Mouse (Mus musculus) embryo, embryonic 10 days (tissue): ENCODE data around the gene Tead1.

Experiments
- DNase-seq: peaks from one replicate; pipeline ENCODE4 v3.0.0-alpha.2; 2015; ENCODE audit warnings: low spot score

Tead1 gene

DNA sequence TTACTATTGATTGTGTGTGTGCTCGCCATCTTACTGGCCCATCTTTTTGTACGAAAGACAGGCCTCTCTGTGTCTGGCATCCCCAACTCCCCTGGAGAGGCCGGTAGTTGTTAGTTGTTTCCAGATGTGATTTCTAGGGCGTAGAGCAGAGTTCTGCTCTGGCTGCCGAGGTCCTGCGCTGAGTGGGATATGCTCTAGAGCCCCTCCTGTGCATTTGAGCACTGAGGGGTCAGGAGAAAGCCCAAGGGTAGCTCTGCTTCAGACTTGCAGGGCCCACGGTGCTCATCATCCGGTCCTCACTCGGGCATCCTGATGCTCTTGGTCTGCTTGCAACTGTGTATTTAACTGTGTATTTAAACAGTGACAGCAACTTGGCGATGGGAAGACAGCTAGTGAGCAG, 7.5 kb downstream of the Tead1 start:
- DNase-seq: peak; percentile 59

DNA sequence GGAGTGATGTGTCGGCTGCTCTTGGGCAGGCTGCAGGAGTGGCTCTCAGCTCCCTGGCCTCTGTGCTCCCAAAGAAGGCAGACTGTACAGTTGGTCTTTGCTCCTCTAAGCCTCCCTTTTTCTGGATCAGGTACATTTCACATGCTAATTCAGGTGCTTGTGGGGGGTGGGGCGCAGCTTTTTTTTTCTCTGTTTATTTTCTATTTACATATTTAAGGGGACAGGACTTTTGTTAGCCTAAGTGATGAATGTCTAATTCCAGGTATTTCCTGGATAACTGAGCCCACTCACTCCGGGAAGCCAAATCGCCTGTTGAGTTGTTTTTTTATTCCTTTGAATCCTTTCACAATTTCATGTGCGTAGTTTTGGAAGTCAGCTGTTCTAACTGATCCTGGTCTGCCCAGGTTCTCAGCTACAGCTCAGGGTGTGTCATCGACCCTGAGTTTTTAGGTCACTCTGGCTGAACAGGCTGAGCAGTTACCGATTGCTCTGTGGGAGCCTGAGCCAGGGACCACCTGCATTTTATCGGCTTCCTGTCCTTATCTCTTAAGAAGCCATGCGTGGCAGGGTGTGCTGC, 9.4 kb downstream of the Tead1 start:
- DNase-seq: no peak

DNA sequence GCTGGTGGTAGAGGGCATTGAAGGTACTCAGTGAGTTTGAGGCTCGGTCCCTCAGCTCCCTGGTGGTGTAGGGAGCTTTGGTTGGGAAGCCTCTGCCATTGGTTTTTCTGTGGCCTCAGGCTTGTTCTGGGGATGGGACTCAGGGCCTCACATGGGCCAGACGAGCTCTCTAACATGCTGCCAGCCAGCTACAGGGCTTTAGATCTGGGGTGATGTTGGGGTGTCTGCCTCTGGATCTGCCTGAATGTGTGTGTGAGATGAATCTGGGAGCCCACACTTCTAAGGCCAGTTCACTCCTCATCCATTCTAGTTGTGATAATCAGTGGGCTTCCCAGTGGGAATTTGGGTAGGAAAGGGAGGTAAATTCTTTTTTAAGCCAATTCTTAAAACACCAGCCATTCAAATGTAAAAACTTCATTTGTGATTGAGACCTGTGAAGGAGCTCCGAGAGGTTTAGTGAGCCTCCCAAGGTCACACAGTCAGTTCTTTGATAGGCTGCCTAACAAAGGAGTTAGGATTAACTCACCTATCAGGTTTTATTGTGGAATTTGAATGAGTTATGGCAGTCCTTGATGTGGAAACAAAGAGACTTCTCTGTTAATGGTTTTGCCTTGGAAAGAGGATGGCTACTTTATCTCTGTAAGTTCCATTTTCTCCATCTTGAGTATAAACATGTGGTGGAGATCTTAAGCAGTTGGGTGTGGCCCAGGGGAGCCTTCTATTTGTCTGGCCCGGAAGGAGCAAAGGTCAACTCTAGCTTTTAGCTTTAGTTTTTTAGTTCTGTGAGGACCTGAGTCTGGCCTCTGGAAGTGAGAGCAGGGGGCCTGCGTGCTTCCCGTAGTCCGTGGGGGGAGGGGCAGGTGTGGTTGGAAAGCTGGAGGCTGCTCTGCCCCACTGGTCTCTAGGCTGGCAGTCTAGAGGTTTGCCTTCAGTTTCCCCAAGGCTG, 12.0 kb downstream of the Tead1 start:
- peak; percentile 70 for DNase-seq

DNA sequence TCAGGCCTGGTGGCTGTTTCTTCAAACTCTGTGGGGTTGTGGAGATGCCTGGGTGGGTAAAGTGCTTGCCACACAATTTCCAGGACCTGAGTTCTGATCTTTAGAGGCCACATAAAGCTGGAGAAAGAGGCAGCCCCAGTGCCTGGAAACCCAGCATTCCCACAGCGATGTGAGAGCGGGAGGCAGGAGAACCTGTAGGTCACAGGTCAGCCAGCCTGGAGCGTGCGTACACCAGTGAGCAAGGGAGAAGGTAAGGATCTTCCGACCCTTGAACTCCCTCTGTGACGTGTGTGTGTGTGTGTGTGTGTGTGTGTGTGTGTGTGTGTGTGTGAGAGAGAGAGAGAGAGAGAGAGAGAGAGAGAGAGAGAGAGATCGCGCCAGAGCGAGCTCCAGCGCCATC, 14.4 kb downstream of the Tead1 start:
- peak; percentile 46 for DNase-seq

DNA sequence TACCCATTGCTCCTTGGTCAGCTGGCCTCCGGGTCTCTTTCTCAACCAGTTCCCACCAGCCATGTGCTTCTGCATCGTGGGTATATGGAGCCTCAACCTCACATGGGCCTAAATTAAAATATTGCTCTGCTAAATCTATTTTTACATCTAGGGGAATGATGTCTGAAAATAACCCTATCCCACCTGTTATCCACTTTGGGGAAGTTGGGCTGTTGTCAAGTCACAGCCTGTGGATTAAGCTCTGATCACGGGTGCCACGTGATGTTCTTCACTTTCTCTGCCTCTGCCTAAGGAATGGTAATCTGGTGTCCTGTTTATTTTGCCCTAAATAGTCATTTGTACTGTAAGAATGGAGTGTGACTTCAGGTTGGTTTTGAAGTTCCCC, 17.7 kb downstream of the Tead1 start:
- no peak for DNase-seq

DNA sequence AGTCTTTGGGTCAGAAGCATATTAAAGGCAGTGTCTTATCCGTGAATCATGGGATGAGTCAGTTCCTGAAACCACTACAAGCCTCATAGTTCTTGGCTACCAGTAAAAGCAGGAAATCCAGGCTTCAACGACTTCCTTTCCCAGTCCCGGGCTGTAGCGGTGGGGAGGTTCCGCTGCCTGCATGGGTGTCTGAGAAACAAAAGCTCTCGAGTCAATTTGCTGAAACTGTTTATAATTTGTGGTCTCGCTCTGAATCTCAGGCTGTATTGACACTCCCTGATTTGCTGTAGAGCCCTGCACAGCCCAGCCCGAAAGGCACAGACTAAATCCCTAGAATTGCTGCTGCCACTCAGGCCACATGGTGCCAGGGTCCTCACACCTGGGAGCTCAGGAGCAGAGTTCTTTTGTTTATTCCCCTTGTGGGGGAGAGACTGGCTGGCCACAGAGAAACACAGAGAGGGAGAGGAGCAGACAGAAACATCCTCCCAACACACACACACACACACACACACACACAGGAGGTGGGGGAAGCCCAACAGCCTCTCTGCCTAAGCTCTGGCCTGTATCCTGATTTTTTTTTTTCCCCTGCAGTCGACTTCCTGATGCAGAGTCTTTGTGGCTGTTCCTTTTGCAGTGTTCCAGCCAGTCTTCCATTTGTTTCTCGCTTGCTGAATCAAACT, 18.2 kb downstream of the Tead1 start:
- peak; percentile 49 for DNase-seq

DNA sequence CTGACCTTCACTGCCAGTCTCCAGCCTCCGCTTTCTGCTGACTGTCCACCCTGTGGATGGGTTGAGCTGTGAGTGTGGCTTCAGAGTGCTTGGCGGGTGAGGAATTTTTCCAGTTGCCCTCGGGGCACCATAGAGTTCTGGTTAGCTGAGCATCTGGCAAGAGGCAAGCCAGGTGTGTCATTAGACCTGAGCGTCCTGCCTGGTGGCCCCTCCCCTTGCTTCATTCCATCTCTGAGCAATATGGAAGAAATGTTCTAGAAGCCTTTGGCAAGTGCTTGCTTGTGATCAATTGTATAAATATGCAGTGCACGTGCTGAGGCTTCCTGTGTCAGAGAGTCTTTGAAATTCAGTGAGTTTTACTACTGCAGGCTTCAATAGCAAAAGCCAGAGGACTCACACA, 21.0 kb downstream of the Tead1 start:
- DNase-seq: no peak

DNA sequence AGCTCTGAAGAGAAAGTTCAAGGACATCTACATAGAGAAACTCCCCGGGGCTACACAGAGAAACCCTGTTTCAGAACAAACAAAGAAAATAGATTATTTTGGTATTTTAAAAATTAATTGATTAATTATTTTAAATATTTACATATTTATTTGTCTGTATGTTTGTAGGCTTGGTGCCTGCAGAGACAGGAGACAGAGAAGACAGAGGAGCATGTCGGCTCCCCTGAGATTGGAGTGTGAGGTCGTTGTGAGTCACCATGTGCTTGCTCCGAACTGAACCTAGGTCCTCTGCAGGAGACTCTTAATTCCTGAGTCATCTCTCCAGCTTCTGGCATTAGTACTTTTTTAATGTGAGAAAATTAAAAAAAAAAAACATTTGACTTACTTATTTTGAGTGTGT, 24.2 kb downstream of the Tead1 start:
- DNase-seq: no peak

DNA sequence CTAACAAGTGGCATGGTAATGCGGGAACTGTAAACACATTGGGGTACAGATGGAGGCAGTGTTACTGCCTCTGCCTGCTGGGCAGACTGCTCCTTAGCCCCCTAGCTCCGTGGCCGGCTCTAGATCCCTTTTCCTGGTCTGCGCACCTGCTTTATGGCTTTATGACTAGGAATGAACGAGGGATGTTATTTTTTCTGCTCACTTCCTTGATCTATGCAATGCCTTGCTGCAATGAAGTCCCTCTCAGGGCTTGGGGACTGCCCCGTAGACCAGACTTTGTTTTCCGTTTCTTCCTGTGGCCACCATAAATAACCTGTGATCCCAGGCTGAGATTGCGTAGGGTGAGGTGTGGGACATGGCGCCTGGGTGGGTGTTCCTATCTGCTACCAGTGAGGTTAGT, 26.8 kb downstream of the Tead1 start:
- no peak for DNase-seq

DNA sequence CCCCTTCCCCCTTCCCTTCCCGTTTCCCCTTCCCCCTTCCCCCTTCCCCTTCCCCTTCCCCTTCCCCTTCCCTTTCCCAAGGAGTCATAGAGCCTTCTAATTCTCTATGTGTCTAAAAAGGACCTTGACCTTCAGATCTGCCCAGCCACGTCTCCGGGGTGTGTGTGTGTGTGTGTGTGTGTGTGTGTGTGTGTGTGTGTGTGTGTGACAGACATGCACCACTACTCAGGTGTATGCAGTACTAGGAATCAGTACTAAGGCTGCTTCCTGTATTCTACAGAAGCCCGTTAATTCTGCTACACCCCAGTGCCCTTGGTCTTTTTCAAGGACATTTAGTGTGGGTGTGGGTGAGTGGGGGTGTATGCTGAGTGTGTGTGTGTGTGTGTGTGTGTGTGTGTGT, 27.6 kb downstream of the Tead1 start:
- DNase-seq: no peak

DNA sequence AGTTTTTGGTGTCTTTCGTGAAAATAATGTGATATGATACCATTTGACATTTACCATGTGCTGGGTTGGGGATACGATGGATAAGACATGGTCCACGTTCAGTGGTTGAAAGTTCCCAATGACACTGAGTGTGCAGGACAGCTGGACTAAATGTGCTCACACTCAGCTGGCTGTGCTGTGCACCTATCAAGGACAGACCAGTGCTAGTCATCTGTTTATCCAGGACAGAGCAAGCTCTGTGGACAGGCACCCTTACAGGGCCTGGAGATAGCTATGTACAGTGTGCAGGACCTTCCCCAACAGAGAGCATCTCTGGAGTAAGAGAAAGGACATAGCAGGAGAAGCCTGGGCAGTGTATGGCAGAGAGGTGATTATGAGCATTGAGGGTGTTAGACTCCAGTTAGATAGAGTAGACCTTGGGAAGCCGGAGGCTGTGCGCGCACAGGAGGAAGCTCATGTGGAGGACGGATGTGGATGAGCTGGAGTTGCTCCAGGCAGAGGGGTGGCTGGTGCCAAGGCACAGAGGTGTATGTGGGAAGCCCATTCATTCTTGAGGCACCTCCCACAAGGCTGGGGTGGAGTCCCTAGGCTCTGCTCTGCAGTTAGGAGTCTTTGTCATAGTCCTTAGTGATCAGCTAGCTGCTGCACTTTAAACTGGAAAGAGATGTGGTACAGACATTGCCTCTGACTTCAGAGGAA, 31.4 kb downstream of the Tead1 start:
- no peak for DNase-seq

DNA sequence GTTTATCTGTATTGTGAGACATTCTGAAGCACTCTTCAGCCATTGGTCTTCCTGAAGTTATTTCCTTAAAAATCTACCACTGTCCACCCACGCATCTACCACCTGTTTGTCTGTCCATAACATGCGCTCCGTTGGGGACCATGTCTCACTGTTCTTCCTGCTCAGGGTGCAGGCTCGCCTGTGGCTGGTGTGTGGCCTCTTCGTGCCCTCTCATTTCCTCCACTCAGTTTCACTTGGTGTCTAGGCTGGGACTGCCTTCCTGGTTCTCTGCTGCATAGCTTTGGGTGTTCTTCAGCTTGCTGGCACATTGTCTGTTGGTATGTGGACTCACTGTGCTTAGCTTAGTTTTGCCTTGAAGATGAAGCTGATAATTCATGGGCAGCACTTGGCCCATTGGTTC, 32.9 kb downstream of the Tead1 start:
- DNase-seq: no peak

DNA sequence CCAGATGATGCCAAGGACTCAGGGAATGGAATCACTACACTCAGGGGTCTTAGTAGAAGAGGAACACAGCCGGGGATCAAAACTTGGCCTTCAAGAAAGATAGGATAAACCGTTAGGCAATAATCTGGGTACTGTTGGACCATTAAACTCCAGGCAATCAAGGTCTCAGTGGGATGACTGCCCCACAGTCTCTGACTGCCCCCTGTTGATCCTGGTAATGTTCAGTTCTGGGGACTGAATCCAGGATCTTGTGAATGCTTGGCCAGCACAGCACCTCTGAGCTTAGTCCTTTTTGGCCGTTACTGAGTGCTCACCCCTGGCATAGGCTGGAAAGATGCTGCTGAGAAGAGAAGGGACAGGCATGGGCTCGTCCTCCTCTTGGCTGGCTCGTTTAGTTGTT, 34.4 kb downstream of the Tead1 start:
- DNase-seq: no peak

DNA sequence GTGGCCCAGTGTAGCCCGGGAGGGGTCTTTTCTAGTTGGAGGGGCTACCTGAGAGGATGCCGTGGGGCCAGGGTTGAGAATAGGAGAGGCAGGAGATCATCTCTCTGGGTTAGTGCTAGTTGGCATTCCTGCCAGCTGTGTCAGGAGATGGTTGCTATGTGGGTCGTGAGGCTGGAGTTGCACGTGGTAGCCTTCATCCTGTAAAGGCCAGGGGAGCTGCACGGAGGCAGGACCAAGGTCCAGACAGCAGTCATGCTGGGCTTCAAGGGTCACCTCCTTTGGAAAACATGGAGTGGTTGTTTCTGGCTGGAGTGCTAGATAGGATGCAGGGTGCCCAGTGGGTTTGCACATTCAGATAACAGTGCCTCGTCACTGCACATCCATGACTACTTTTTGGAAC, 35.7 kb downstream of the Tead1 start:
- DNase-seq: no peak

DNA sequence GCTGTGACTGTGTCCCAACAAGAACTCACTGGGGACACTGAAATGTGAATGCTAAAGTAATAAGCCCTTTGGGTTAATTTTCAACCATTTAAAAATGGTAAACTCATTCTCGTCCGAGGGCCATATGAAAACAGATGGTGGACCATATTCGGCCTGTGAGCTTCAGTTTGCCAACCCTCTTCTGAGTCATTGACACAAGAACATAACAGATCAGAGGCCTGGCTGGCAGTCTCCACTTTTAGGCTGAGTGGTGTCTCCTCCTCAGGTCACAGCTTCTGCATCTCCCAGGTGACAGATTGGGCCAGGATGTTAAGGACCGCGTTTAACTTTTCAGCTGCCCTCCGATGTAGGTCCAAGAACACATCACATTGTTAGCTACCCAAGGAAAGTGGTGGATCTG, 37.6 kb downstream of the Tead1 start:
- DNase-seq: no peak

DNA sequence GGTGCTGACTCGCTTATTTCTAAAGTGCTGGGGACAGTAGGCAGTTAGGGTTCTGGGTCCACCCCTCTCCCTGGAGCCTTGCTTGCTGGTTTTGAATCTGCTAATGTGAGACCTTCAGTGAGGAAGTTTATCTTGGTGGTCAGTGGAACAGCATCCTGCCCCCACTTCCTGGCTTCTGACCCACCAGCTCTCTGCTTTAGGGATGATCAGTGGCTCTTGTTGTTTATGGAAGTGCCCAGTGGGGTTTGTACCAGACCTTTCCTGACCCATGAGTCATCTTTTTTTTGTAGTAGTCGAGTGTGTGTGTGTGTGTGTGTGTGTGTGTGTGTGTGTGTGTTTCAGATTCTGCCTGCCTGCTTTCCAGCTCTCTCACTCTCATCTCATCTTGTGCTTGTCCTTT, 38.6 kb downstream of the Tead1 start:
- DNase-seq: no peak

DNA sequence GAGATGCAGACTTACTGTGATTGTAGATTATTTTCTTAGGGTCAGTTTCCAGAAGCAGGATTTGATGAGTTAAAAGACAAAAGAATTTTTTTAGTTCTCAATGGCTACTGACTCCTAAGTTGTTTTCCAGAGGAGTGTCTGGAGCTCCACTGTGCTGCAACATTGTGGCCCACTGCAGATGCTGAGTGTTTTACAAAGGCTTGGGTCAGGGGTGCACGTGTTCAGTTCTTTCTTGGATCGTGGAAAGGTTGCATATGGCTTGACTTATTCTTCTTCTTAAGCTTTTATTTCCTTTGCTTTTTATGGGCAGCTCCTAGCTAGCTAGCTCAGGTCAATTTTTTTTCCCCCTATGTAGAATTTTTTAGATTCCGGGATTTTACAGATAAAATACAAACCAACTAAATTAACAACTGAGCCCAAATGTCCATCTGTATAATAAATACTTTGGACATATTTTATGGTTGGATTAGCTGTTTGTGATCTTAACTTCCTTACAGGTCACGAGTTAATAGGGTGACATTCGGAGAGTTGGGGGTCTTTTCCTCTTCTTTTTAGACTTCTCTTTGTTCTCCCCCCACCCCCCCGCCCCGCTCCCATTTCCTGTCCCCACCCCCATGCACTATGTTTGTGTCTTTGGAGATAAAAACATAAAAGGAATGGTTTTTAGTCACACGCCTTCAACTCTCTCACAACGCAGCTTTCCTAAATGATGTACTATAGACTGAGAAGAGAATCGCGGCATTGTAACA, 40.5 kb downstream of the Tead1 start:
- DNase-seq: no peak

DNA sequence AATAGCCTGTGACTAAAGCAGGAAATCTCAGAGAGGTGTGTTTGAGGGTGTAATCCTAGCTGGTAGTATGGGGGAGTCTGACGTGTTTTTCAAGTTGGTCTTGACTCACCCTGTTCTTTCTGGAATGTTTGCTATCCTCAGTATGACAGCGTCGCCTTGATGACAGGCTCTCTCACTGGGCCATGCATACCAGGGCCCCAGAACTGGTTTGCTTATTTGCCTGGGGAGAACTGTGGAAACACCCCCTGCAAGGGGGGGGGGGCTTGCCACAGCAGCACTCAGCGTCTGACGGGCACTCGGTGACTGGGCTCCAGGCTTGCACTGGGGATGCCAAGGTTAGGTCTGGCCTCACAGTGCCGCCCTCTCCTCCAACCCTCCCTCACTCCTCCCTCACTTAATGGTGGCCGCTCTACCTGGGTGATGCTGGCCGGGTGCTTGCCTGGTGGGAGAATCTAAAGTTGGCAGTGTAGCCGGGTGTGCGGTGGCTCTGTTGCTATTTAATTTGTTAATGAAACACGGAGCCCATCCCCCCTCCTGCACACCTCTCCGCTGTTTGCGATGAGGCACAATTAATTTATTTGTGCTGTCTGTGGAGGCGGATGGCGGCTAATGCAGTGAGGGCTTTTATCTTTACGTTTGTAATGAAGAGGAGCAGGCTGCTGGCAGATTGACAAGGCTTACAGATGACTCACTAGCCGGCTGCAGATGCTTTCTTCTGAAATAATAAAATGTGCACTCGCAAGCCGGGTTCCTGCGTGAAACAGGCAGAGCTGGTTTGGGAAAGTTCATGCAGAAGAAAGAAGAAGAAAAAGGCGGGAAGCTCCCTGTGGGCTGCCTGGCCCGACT, 41.2 kb downstream of the Tead1 start:
- DNase-seq: peak; percentile 61

DNA sequence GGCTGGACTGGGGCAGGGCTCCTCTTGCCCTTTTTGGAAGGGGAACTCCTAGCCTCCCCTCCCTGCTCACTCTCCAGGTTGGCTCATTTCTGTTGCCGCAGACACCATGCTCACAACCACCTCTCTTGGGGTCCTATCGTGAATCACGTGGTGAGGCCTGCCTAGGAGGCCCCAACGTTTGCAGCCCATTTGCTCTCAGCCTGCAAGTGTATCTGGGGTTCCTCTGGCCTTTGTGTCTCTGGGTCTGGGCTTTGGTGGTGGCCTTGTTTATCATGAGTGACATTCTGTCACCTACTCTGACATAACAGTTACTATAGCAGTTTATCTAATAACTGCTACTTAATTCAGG, 41.8 kb downstream of the Tead1 start:
- no peak for DNase-seq

DNA sequence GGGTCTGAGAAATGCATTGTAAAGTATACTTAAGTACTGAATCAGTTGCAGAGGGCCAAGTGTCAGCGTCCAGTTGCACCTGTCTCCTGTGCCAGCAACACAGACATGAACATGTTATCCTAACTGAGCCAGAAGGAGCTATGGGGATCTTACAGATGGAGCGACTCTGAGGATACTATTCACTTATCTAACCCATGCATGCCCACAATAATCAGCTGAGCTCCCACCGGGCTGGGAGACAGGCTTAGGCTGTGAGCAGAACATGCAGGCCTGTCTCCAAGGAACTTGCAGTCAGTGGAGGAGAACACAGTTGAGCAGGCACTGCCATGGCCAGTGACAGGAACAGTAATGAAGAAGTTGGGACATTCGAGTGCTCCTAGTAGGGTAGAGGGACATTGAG, 42.7 kb downstream of the Tead1 start:
- no peak for DNase-seq

DNA sequence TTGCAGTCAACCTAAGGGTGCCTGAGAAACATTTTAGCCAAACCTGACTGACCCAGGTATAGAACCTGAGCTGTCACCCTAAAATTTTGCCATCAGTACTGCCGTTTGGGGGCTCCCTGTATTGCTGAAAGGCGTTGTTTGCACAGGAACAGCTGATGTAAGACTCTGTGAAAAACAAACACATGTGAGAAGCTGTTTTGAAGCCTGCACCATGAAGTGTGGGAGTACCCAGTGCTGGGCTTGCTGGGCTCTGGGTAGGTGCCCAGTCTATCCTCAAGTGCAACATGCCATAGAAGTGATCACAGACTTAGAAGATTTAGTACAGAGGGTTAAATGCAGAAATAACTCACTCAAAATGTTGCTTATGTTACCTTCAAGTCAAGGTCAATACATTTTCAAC, 49.3 kb downstream of the Tead1 start:
- no peak for DNase-seq
